Mouse (Mus musculus): ENCODE results near the gene Rab11fip4.

GRCm38 (mm10) chr11:79679929-79680328, 88.9 kb downstream of the Rab11fip4 start:
- TF ChIP-seq CTCF (conservative IDR thresholded peaks at IDR 0.05 in 1 of 2, IDR thresholded peaks at IDR 0.05 in 1 of 2; ENCODE audit: low read depth in 2 of 2, low read length in 2 of 2) (no peak), POLR2A (IDR thresholded peaks at IDR 0.05; ENCODE audit: low read depth, low read length) (no peak), UBTF (IDR thresholded peaks at IDR 0.05; ENCODE audit: low read depth, low read length) (no peak), MEF2A (IDR thresholded peaks at IDR 0.05; ENCODE audit: borderline replicate concordance, low read depth, low read length) (no peak), USF1 (IDR thresholded peaks at IDR 0.05; ENCODE audit: low read depth, low read length) (no peak), ZNF384 (IDR thresholded peaks at IDR 0.05; ENCODE audit: low read depth, low read length) (no peak), RAD21 (IDR thresholded peaks at IDR 0.05; ENCODE audit: low read depth, low read length) (no peak), PAX5 (IDR thresholded peaks at IDR 0.05; ENCODE audit: low read length) (no peak)

Measured in CH12.LX (cell line).